Mouse (Mus musculus): ENCODE measurements around the gene Acsl4. TPM values are rescaled to one million over a fixed set of nuclear protein-coding genes. Genes with fewer than 3 reads are reported as not detected.

The Acsl4 gene
- polyA plus RNA-seq, 1 experiment from 2014 or later = 22.0 TPM

Other genes with a start within 250 kb of the Acsl4 start
- not detected in 2 replicates for gene Gucy2f, start 193.6 kb downstream of the Acsl4 start, polyA plus RNA-seq (2016; fragmentation: Nextera tagmentation; extraction: Ambion mirVana)
- 8.8 and 9.4 TPM in 2 replicates for gene Nxt2, start 163.8 kb downstream of the Acsl4 start, polyA plus RNA-seq (2016; fragmentation: Nextera tagmentation; extraction: Ambion mirVana)
- 11.4 and 13.5 TPM in 2 replicates for gene Kcne1l, start 84.2 kb downstream of the Acsl4 start, polyA plus RNA-seq (2016; fragmentation: Nextera tagmentation; extraction: Ambion mirVana)

All from midbrain, embryonic 10.5 days (tissue).